Mouse (Mus musculus) T-helper 2 cell (primary cell): Measurements from ENCODE around the gene Pcbp1.

Experiments used
- in situ Hi-C: fragments of 300-600 bp; cut with MboI, MseI; formaldehyde crosslinking; loops from one replicate; pipeline ENCODE4 v1.15.1; 2025; ENCODE audit warnings: high pct_unique_total_duplicates

The Pcbp1 gene

GRCm38 (mm10) chr6:86524879-86525645 lies 1.1 kb downstream of the Pcbp1 start:
- in situ Hi-C loops: loop anchor here (10.0 kb wide), 1 partner anchor 50 kb away; no protein-coding TSS in a partner anchor

- in situ Hi-C loops: loop anchor here (10.0 kb wide), 1 partner anchor 49 kb away; no protein-coding TSS in a partner anchor
These were observed 2.2 kb downstream of the Pcbp1 start for GRCm38 (mm10) chr6:86523755-86524434.

- in situ Hi-C loops: loop anchor here (10.0 kb wide), 1 partner anchor 48 kb away; no protein-coding TSS in a partner anchor
These were observed 2.8 kb downstream of the Pcbp1 start for GRCm38 (mm10) chr6:86523242-86523754.

GRCm38 (mm10) chr6:86522001-86522911 lies 3.9 kb downstream of the Pcbp1 start:
- in situ Hi-C loops: loop anchor here (10.0 kb wide), 1 partner anchor 47 kb away; no protein-coding TSS in a partner anchor

GRCm38 (mm10) chr6:86519767-86520345 lies 6.3 kb downstream of the Pcbp1 start:
- in situ Hi-C loops: loop anchor here (10.0 kb wide), 1 partner anchor 45 kb away; no protein-coding TSS in a partner anchor

- in situ Hi-C loops: no loop called here
These were observed 10.1 kb downstream of the Pcbp1 start for GRCm38 (mm10) chr6:86516021-86516420.

GRCm38 (mm10) chr6:86513296-86513695 lies 12.8 kb downstream of the Pcbp1 start:
- in situ Hi-C loops: no loop called here

GRCm38 (mm10) chr6:86510979-86511378 lies 15.1 kb downstream of the Pcbp1 start:
- in situ Hi-C loops: no loop called here

GRCm38 (mm10) chr6:86509866-86510200 lies 16.3 kb downstream of the Pcbp1 start:
- in situ Hi-C loops: no loop called here

GRCm38 (mm10) chr6:86509194-86509865 lies 16.8 kb downstream of the Pcbp1 start:
- in situ Hi-C loops: no loop called here

GRCm38 (mm10) chr6:86508736-86509135 lies 17.4 kb downstream of the Pcbp1 start:
- in situ Hi-C loops: no loop called here

- in situ Hi-C loops: no loop called here
These were observed 19.0 kb downstream of the Pcbp1 start for GRCm38 (mm10) chr6:86507116-86507515.

- in situ Hi-C loops: no loop called here
These were observed 19.8 kb downstream of the Pcbp1 start for GRCm38 (mm10) chr6:86506309-86506708.

GRCm38 (mm10) chr6:86505671-86506070 lies 20.4 kb downstream of the Pcbp1 start:
- in situ Hi-C loops: no loop called here

- in situ Hi-C loops: no loop called here
These were observed 22.6 kb downstream of the Pcbp1 start for GRCm38 (mm10) chr6:86503513-86503912.

- in situ Hi-C loops: no loop called here
These were observed 26.5 kb downstream of the Pcbp1 start for GRCm38 (mm10) chr6:86499571-86500109.

- in situ Hi-C loops: no loop called here
These were observed 28.0 kb downstream of the Pcbp1 start for GRCm38 (mm10) chr6:86497942-86498732.

GRCm38 (mm10) chr6:86497071-86497815 lies 28.9 kb downstream of the Pcbp1 start:
- in situ Hi-C loops: no loop called here

- in situ Hi-C loops: no loop called here
These were observed 29.5 kb downstream of the Pcbp1 start for GRCm38 (mm10) chr6:86496585-86496984.
